Mouse (Mus musculus) heart, adult 2 months (tissue): ENCODE data around the gene Slc25a3. TPM values are rescaled to one million over a fixed set of nuclear protein-coding genes. Genes with fewer than 3 reads are reported as not detected.

Experiments
- DNase-seq, 2 experiments: peaks; one replicate each; pipeline ENCODE4 v3.0.0; 2021
- H3K27ac ChIP-seq: fragments of 200-600 bp; 2 replicates; pipeline ENCODE4 v1.8.1; 2022
- H3K27me3 ChIP-seq: fragments of 200-500 bp; 2 replicates; pipeline ENCODE4 v1.6.1; 2012; ENCODE audit warnings: mild to moderate bottlenecking, low read length, inconsistent platforms, mixed read lengths; ENCODE audit not compliant: control insufficient read depth, insufficient read depth
- H3K36me3 ChIP-seq: fragments of 200-500 bp; 2 replicates; pipeline ENCODE4 v1.6.1; 2012; ENCODE audit warnings: low read length, inconsistent platforms; ENCODE audit not compliant: control insufficient read depth, insufficient read depth
- H3K4me1 ChIP-seq: fragments of 200-500 bp; 2 replicates; pipeline ENCODE4 v1.6.1; 2011; ENCODE audit warnings: low read length; ENCODE audit not compliant: control insufficient read depth, insufficient read depth
- H3K4me3 ChIP-seq: fragments of 200-600 bp; 2 replicates; pipeline ENCODE4 v1.8.1; 2022
- H3K79me2 ChIP-seq: fragments of 200-500 bp; replicated peaks from 2 replicates; pipeline ENCODE4 v1.6.1; 2012; ENCODE audit warnings: mild to moderate bottlenecking, inconsistent platforms, low read length, moderate library complexity, mixed read lengths; ENCODE audit not compliant: control insufficient read depth, insufficient read depth
- H3K9ac ChIP-seq: fragments of 200-500 bp; 2 replicates; pipeline ENCODE4 v1.6.1; 2012; ENCODE audit warnings: low read depth, mild to moderate bottlenecking, control low read depth, inconsistent platforms, low read length, mixed read lengths
- CTCF ChIP-seq: fragments of 200-600 bp; IDR thresholded peaks from 2 replicates; pipeline ENCODE4 v1.8.1; 2022; ENCODE audit warnings: antibody characterized with exemption, mild to moderate bottlenecking, moderate library complexity
- EP300 ChIP-seq: fragments of 200-500 bp; IDR thresholded peaks from 2 replicates; pipeline ENCODE4 v1.6.1; 2011; ENCODE audit warnings: low read depth, low read length, control low read depth; ENCODE audit not compliant: insufficient read depth
- POLR2A ChIP-seq: fragments of 200-500 bp; IDR thresholded peaks from 2 replicates; pipeline ENCODE4 v1.6.1; 2011; ENCODE audit warnings: mild to moderate bottlenecking, low read depth, low read length, control low read depth; ENCODE audit not compliant: insufficient read depth
- WGBS: fragments of 180-500 bp; shearing (Covaris S2); methylation state at CpG from one replicate; pipeline ENCODE4 v1.1.7; 2018; 5-methylcytosine and 5-hydroxymethylcytosine counted together
- intact Hi-C: fragments of 180-260 bp; cut with DNase I; formaldehyde crosslinking; loops from one replicate; pipeline ENCODE4 v1.15.1; 2025
- polyA plus RNA-seq: library from polyadenylated mRNA; depleted of rRNA; stranded (reverse); fragments of >200 nt; gene quantifications from 2 replicates; pipeline ENCODE4 v1.2.3, GENCODE M21; 2012
- total RNA-seq, 2 experiments: library from RNA; stranded (reverse); gene quantifications; 2 replicates each; pipeline ENCODE4 v1.2.3; 2021

Slc25a3 gene
- total and polyA plus RNA-seq, 3 experiments, result 1,459 to 2,697 (median 2,279) TPM

GRCm38 (mm10) chr10:91170143-91170941 lies 46.5 kb upstream of the Slc25a3 start:
- Histone ChIP-seq H3K27me3 (no peaks in the 10 kb centered on the region), H3K36me3 (peaks cover 12% of the 10 kb centered on the region), H3K9ac (peak overlapping the region; percentile 94), H3K79me2 (no peaks in the 10 kb centered on the region; the same call in none of the 2 replicates), H3K4me1 (peaks cover 7% of the 10 kb centered on the region), H3K4me3 (peak overlapping the region; percentile 95), H3K27ac (peak overlapping the region; percentile 99)
- TF ChIP-seq POLR2A, result peak; percentile 52; the same call in 1 of the 2 replicates
- peak; percentile 66; the same call in 1 of the 2 replicates for TF ChIP-seq EP300
- TF ChIP-seq CTCF, result peak; percentile 88
- 1% methylated on average over 49 of the region's 50 CpGs for WGBS
- intact Hi-C loops, result loop anchor here (1.0 kb wide), 1 partner anchor 18 kb away; no protein-coding TSS in a partner anchor
- peak; percentile 86 to 89 for DNase-seq

GRCm38 (mm10) chr10:91169414-91170065 lies 45.7 kb upstream of the Slc25a3 start:
- no peak overlapping the region; the same call in 1 of the 2 replicates for H3K9ac ChIP-seq
- WGBS, result 20% methylated on average over 17 of the region's 17 CpGs
- TF ChIP-seq EP300 (no peak), CTCF (no peak), POLR2A (no peak)

GRCm38 (mm10) chr10:91167352-91167751 lies 43.5 kb upstream of the Slc25a3 start:
- TF ChIP-seq POLR2A (no peak), EP300 (no peak), CTCF (no peak)
- 8% methylated on average over 7 of the region's 7 CpGs for WGBS
- Histone ChIP-seq H3K79me2 (no peaks in the 10 kb centered on the region; the same call in none of the 2 replicates), H3K27ac (peak overlapping the region; percentile 8; the same call in 1 of the 2 replicates), H3K4me3 (peak overlapping the region; percentile 23; the same call in 1 of the 2 replicates), H3K9ac (0 out of 2 replicates have a peak overlapping the region, but pooled peaks have one; percentile 16), H3K36me3 (peaks cover 26% of the 10 kb centered on the region), H3K4me1 (peaks cover 8% of the 10 kb centered on the region), H3K27me3 (no peaks in the 10 kb centered on the region)
- intact Hi-C loops, result no loop called here
- no peak for DNase-seq

More at GRCm38 (mm10) chr10:91169414-91170065, 45.7 kb upstream of the Slc25a3 start:
- DNase-seq, result no peak
- no peak overlapping the region for H3K27ac ChIP-seq
- peaks cover 7% of the 10 kb centered on the region for H3K4me1 ChIP-seq
- intact Hi-C loops, result loop anchor here (1.0 to 2.0 kb wide), 2 partner anchors 19 to 67 kb away; no protein-coding TSS in a partner anchor
- no peaks in the 10 kb centered on the region; the same call in none of the 2 replicates for H3K79me2 ChIP-seq
- no peaks in the 10 kb centered on the region for H3K27me3 ChIP-seq
- H3K36me3 ChIP-seq, result peaks cover 18% of the 10 kb centered on the region
- peak overlapping the region; percentile 95 for H3K4me3 ChIP-seq

GRCm38 (mm10) chr10:91166890-91167289 lies 43.0 kb upstream of the Slc25a3 start:
- peak; percentile 62 for DNase-seq

GRCm38 (mm10) chr10:91165850-91166249 lies 42.0 kb upstream of the Slc25a3 start:
- Histone ChIP-seq H3K36me3 (peaks cover 26% of the 10 kb centered on the region), H3K79me2 (no peaks in the 10 kb centered on the region; the same call in none of the 2 replicates), H3K27me3 (no peaks in the 10 kb centered on the region), H3K27ac (no peak overlapping the region), H3K4me1 (peaks cover 8% of the 10 kb centered on the region), H3K9ac (no peak overlapping the region), H3K4me3 (no peak overlapping the region)
- no peak for TF ChIP-seq CTCF
- no peak for TF ChIP-seq EP300
- no peak for TF ChIP-seq POLR2A
- DNase-seq, result no peak
- intact Hi-C loops, result no loop called here

More at GRCm38 (mm10) chr10:91166890-91167289, 43.0 kb upstream of the Slc25a3 start:
- Histone ChIP-seq H3K36me3 (peaks cover 26% of the 10 kb centered on the region), H3K9ac (no peak overlapping the region), H3K4me1 (peaks cover 8% of the 10 kb centered on the region), H3K27me3 (no peaks in the 10 kb centered on the region), H3K27ac (peak overlapping the region; percentile 8; the same call in 1 of the 2 replicates), H3K4me3 (peak overlapping the region; percentile 23; the same call in 1 of the 2 replicates), H3K79me2 (no peaks in the 10 kb centered on the region; the same call in none of the 2 replicates)
- intact Hi-C loops, result no loop called here
- 26% methylated on average over 5 of the region's 5 CpGs for WGBS
- TF ChIP-seq EP300 (0 out of 2 replicates have a peak, but pooled peaks have one; percentile 45), CTCF (no peak; the same call in 1 of the 2 replicates)
